Mouse (Mus musculus) erythroblast, adult 5-6 weeks (primary cell): Measurements from ENCODE around the gene B2m. TPM values are rescaled to one million over a fixed set of nuclear protein-coding genes. Genes with fewer than 3 reads are reported as not detected.

ENCODE experiments used
- ATAC-seq: replicated peaks from 2 replicates; pipeline ENCODE4 v1.8.0; 2016; ENCODE audit warnings: moderate number of reproducible peaks, mild to moderate bottlenecking, moderate TSS enrichment, inconsistent platforms; ENCODE audit not compliant: poor library complexity, low FRiP score, severe bottlenecking
- total RNA-seq, 2 experiments: library from RNA; stranded (forward) in 1 of 2; stranded (reverse) in 1 of 2; fragments of 150-400 nt in 1 of 2; fragments of 200-764, 138-1000 nt in 1 of 2; gene quantifications; 2 replicates each; pipeline versions ENCODE4 v1.2.3 to v1.2.4; 2015 to 2017; ENCODE audit warnings: low replicate concordance in 2 of 2

Gene B2m
- total RNA-seq, 2 experiments from 2014 or later = 1,023 to 1,724 TPM

- no peak for ATAC-seq
These were observed 37.6 kb downstream of the B2m start for GRCm38 (mm10) chr2:122185086-122185485.

- no peak for ATAC-seq
These were observed 38.6 kb downstream of the B2m start, which contains the start of the genes Patl2 and Terb2 for GRCm38 (mm10) chr2:122186106-122186505. Patl2 (minus strand) TSS chr2:122186189. Terb2 (plus strand) TSS chr2:122186272.

- ATAC-seq = no peak
These were observed 39.3 kb downstream of the B2m start for GRCm38 (mm10) chr2:122186751-122187150.

- no peak for ATAC-seq
These were observed 44.4 kb downstream of the B2m start for GRCm38 (mm10) chr2:122191849-122192248.

GRCm38 (mm10) chr2:122194509-122194929, 47.0 kb downstream of the B2m start:
- ATAC-seq = no peak; the same call in 1 of the 2 replicates

GRCm38 (mm10) chr2:122201501-122201900, 54.0 kb downstream of the B2m start:
- no peak for ATAC-seq

Other genes with a start within 250 kb of the B2m start
- gene Ctdspl2, start 191.7 kb upstream of the B2m start, total RNA-seq (2015; ENCODE audit: low replicate concordance) = 19.4 and 23.4 TPM in 2 replicates
- 22.6 and 30.2 TPM in 2 replicates for gene Ctdspl2, start 191.7 kb upstream of the B2m start, total RNA-seq (2017; ENCODE audit: low replicate concordance)
- gene Mageb3, start 191.6 kb upstream of the B2m start, total RNA-seq (2015; ENCODE audit: low replicate concordance) = not detected in 2 replicates
- gene Mageb3, start 191.6 kb upstream of the B2m start, total RNA-seq (2017; ENCODE audit: low replicate concordance) = 0.43 TPM in 1 of 2 replicates, not detected in the other
- 5.0 and 6.7 TPM in 2 replicates for gene Eif3j1, start 119.1 kb upstream of the B2m start, total RNA-seq (2015; ENCODE audit: low replicate concordance)
- gene Eif3j1, start 119.1 kb upstream of the B2m start, total RNA-seq (2017; ENCODE audit: low replicate concordance) = 14.5 and 21.5 TPM in 2 replicates
- 2.5 and 4.4 TPM in 2 replicates for gene Spg11, start 29.3 kb upstream of the B2m start, total RNA-seq (2015; ENCODE audit: low replicate concordance)
- gene Spg11, start 29.3 kb upstream of the B2m start, total RNA-seq (2017; ENCODE audit: low replicate concordance) = 4.5 and 5.6 TPM in 2 replicates
- gene Trim69, start 13.0 kb downstream of the B2m start, total RNA-seq (2015; ENCODE audit: low replicate concordance) = not detected in 2 replicates
- gene Trim69, start 13.0 kb downstream of the B2m start, total RNA-seq (2017; ENCODE audit: low replicate concordance) = not detected in 2 replicates
- gene Patl2, start 38.5 kb downstream of the B2m start, total RNA-seq (2015; ENCODE audit: low replicate concordance) = not detected in 2 replicates
- gene Patl2, start 38.5 kb downstream of the B2m start, total RNA-seq (2017; ENCODE audit: low replicate concordance) = not detected in 2 replicates
- gene Terb2, start 38.6 kb downstream of the B2m start, total RNA-seq (2015; ENCODE audit: low replicate concordance) = not detected in 2 replicates
- gene Terb2, start 38.6 kb downstream of the B2m start, total RNA-seq (2017; ENCODE audit: low replicate concordance) = not detected in 2 replicates
- 14.6 and 18.8 TPM in 2 replicates for gene Sord, start 87.1 kb downstream of the B2m start, total RNA-seq (2015; ENCODE audit: low replicate concordance)
- gene Sord, start 87.1 kb downstream of the B2m start, total RNA-seq (2017; ENCODE audit: low replicate concordance) = 15.3 and 18.7 TPM in 2 replicates
- not detected in 2 replicates for gene Duox2, start 150.8 kb downstream of the B2m start, total RNA-seq (2015; ENCODE audit: low replicate concordance)
- gene Duox2, start 150.8 kb downstream of the B2m start, total RNA-seq (2017; ENCODE audit: low replicate concordance) = not detected in 2 replicates
- gene Duoxa2, start 151.2 kb downstream of the B2m start, total RNA-seq (2015; ENCODE audit: low replicate concordance) = not detected in 2 replicates
- gene Duoxa2, start 151.2 kb downstream of the B2m start, total RNA-seq (2017; ENCODE audit: low replicate concordance) = not detected in 2 replicates
- 0.77 TPM in 1 of 2 replicates, not detected in the other for gene Duoxa1, start 166.0 kb downstream of the B2m start, total RNA-seq (2015; ENCODE audit: low replicate concordance)
- gene Duoxa1, start 166.0 kb downstream of the B2m start, total RNA-seq (2017; ENCODE audit: low replicate concordance) = not detected in 2 replicates
- not detected in 2 replicates for gene Duox1, start 168.0 kb downstream of the B2m start, total RNA-seq (2015; ENCODE audit: low replicate concordance)
- gene Duox1, start 168.0 kb downstream of the B2m start, total RNA-seq (2017; ENCODE audit: low replicate concordance) = 0.14 TPM in 1 of 2 replicates, not detected in the other
- gene Shf, start 221.5 kb downstream of the B2m start, total RNA-seq (2015; ENCODE audit: low replicate concordance) = 0.84 TPM in 1 of 2 replicates, not detected in the other
- gene Shf, start 221.5 kb downstream of the B2m start, total RNA-seq (2017; ENCODE audit: low replicate concordance) = 6.3 and 13.0 TPM in 2 replicates